Mouse (Mus musculus) ES-Bruce4 (cell line): ENCODE results near the gene Nr2c2.

Experiments
- CTCF ChIP-seq: IDR thresholded peaks from one replicate; pipeline ENCODE4 v1.8.1; 2011; ENCODE audit warnings: low read depth, low read length
- EP300 ChIP-seq: IDR thresholded peaks from 2 replicates; pipeline ENCODE4 v1.6.1; 2011; ENCODE audit warnings: low read depth, low read length; ENCODE audit not compliant: insufficient read depth
- POLR2A ChIP-seq: IDR thresholded peaks from one replicate; pipeline ENCODE4 v1.8.1; 2011; ENCODE audit warnings: low read length; ENCODE audit not compliant: insufficient read depth

- no peak for TF ChIP-seq POLR2A
- no peak for TF ChIP-seq CTCF
- TF ChIP-seq EP300, result no peak
Observed at GRCm38 (mm10) chr6:92131456-92131855, 40.3 kb downstream of the Nr2c2 start.
